Mouse (Mus musculus): Measurements from ENCODE around the gene Gas8.
"Not testable (repeated sequence)": the region's sequence is repeated elsewhere in the genome, so short reads cannot be mapped to it uniquely, and the experiment has no call there.

Gas8 gene

GRCm38 (mm10) chr8:123518667-123519066 lies at the start of gene Gas8:
Gene Gas8, plus strand, starts transcription at chr8:123518834.
- DNase-seq: peak; percentile 92

- not testable (repeated sequence) for DNase-seq
These were observed 45.6 kb upstream of the Gas8 start for GRCm38 (mm10) chr8:123472991-123473390.

- DNase-seq: not testable (repeated sequence)
These were observed 44.1 kb upstream of the Gas8 start for GRCm38 (mm10) chr8:123474549-123474948.

DNA sequence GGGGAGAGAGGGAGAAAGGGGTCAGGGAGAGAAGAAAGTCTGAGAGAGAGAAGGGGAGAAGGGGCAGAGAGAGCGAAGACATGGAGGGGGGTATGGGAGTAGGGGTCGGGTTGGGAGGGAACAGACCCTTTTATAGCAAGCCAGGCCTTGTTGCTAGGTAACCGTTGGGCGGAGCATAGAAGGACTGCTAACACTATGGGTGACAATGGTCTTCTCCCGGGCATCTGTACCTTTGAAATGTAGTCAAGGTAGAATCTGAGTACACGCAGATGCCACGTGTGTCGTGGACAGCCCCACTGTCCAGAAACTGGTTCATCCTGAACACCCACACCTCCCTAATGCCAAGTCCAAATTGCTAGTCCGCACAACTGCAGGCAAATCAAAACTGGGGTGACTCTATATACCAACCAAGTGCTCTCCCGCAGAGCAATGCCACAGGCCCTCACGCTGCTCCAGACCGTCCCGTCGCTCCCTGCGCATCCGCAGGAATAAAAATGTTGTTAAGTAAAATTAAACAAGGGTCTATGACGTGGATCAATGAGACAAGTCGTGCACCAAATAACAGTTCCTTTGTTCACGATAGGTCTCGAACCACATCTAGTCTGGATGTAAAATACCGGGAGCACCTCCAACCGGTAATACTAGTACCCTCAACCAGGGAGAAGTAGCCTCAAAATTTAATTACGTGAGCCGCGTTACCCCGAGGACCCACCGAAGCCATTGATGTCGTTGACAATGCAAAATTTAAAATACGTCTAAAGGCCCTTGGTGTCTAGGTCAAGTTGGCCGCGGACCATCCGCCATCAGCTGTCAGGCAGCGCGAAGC lies 41.5 kb upstream of the Gas8 start:
- no peak for DNase-seq

GRCm38 (mm10) chr8:123477737-123478258 lies 40.8 kb upstream of the Gas8 start, which contains the start of gene Afg3l1:
Gene Afg3l1, plus strand, starts transcription at chr8:123477903.
- peak; percentile 95 for DNase-seq

DNA sequence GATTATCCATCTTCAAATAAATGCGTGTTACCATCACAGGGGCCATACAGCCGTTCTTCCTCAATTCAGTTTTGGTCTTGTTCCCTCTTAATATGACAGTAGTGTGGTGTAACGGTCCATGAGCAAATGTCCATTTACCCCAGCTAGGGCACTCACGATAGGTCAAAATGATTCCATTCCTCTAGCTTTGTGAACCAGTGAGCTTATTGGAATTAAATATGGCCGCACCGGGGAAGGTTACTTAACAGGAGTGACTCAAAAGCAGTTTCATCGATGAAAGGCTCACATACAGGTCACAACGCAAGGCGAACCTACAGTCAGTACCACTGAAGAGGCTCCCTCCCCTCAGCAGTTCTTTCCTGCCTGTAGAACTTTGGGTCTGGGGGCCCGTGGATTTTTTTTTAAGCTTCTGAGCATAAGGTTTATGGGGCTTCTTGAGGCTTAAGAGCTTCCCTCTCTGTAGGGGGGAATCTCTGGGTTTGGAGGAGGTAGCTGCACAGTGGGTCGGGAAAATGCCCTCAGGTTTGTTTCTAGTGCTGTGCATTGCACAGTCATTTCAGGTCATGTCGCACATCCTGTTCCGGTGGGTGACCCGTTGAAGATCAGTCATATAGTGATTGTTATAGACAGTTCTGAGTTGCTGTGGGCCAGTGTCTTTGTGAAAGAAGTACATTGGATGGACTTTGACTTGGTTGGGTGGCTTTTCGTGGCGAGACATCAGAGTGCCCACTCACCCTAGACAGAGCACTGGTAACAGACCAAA lies 40.0 kb upstream of the Gas8 start:
- DNase-seq: no peak

DNA sequence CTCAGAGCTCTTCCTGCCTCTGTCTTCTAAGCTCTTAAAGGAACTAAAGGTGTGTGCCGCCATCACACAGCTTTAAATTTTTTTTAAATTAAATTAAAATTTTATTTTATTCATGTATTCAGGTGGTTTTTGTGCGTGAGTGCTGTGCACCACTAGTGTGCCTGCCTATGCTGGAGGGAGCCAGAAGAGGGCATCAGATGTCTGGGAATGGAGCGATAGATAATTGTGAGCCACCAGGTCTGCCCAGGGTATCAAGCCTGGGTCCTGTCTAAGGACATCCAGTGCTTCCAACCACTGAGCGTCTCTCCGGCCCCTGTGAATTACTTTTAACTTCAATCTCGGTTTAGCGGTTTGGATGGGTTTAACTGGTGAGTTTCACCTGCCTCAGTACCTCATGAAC lies 36.0 kb upstream of the Gas8 start:
- DNase-seq: no peak

DNA sequence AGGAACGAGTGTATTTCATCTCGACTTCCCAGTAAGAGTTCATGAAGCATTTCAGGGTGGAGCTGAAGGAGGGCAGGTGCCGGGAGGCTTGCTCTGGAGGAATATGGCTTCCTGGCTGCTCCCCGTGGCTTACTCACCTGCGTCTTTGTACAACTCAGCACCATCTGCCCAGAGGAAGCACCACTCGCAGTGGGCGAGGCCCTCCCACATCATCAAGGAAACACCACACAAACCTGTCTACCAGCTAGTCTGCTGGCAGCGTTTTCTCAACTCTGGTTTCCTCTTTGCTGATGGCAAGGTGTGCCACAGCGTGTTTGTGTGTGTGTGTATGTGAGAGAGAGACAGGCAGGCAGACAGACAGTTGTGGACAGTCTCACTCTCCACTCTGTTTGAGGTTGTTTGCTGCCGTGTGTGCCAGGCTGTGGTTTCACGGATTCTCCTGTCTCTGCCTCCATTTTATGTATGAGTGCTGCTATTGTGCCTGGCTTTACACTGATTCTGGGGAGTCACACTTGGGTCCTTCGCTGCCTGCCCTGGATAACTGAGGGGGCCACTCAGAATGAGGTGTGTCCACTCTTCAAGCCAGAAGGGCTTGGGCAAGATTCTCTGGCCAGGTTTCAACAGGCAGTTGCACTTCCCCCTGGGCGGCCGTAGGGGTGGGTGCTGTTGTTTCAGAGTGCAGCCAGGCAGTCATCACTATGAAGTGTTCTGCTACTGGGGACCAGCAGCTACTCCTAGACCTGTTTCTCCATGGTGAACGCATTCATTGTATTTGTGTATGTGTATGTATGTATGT lies 27.2 kb upstream of the Gas8 start:
- no peak for DNase-seq

DNA sequence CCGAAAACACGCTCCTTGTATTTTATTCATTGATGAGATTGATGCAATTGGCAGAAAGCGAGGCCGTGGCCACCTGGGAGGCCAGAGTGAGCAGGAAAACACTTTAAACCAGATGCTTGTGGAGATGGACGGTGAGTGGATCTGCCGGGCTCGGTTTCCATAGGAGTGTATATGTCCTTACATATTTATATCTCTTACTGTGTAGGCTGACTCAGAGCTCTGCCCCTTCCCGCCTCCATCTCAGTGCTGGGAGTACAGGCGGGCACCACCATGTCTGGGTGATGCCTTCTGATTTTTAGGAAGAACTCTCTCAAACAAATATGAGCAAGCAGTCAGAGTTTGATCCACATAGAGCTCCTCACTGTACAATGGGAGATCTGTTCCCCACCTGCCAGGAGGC lies 25.7 kb upstream of the Gas8 start:
- no peak for DNase-seq

GRCm38 (mm10) chr8:123497699-123498098 lies 20.9 kb upstream of the Gas8 start:
- DNase-seq: no peak

DNA sequence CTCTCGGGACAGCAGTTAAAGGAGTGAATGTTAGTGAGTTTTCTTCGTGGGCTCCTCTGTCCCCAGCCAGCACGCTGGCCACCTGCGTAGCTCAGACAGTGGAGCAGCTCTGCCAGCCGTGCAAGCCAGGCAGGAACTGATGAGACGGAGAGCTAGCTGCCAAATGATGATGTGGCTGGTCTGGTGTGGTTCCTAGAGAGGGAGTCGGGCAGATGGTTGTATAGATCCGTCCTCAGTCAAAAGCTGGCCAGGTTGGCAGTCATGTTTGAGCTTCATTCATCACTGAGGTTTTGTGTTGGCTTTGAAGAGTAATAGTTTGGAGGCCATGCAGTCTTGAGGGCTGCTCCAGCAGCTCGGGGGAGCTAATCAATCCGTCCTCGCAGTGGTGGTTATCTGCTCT lies 19.7 kb upstream of the Gas8 start:
- no peak for DNase-seq

DNA sequence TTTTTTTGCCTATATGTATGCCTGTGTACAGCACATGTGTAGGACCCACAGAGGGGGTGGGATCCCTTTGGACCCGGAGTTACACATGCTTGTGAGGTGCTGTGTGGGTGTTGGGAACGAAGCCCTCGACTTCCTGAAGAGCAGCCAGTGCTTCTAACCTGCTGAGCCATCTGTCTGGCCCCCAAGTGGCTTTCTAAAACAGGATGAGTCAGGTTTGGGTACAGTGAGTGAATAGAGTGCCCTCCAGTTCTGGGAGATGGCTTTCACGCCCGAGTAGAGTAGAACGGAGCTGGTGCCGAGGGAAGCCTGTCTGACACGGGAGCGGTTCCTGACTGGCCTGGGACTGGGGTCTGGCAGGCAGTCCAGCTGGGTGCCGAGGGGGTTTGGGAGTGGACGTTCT lies 19.1 kb upstream of the Gas8 start:
- DNase-seq: peak; percentile 43

DNA sequence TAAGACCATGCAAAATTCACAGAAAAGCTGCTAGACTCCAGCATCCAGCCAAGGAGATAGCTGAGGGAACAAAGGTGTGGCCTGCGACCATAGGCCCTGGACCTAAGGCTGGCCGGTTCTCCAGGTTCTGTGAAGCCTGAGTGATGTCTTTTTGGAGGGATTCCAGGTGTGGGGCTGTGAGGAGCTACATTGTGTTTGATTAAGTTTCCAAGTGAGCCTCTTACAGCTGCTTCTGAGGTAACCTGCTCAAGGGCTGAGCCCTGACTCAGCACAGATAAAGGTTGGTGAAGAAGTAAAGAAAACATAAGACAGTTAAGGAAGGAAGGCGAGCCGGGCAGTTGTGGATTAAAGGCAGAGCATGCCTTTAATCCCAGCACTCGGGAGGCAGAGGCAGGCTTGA lies 16.4 kb upstream of the Gas8 start:
- no peak for DNase-seq

DNA sequence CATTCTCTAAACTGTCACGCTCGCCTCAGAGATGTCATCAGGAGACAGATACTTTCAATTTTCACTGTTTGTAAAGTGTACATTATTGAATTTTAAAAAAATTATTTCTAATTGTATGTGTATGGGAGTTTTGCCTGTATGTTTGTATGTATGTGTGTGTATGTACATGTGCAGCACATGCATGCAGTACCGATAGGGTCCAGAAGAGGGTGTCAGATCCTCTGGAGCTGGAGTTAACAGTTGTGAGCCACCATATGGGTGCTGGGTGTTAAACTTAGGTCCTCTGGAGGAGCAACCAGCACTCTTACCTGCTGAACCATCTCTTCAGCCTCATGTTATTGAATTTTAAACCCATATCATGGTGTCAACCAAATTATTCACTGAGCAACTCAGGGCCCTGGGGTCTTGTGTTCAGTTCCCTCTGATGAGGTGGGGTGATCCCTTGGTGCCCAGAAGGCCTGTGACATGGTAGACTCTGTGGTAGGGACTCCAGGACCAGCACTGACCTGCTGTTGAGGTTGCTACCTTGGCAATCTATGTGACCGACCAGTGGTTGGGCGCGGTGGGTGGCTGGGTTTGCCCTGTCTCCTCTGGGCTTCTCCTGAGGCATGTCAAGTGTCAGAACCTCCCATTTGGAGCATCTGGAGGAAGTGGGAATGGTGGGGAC lies 14.7 kb upstream of the Gas8 start:
- DNase-seq: no peak

DNA sequence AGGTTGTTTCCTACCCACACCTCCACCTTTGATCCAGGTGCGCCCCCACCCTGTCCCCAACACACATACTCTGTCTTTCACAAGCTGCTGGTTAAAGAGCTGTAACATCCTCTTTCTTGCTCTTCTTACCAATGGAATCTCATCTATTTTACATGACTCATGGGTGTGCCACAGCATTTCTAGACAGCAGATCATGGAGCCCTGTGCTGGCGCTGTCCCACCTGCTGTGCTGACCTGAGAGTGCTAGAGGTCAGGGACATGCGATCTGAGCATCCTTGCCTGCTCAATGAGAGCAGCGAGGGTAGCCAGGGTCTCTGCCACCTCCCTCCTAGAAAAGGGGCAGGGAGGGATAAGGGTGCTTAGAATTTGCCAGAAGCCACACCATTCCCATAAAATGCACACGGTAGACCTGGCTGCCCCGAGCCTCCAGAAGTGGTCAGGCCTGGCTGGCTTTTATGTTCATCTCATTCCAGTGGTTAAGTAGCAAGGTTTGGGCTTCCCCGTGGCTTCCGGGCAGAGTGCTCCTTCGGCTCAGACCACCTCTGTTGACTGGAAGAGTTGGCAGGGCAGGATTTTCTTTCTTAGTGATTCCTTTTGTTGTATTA lies 13.9 kb upstream of the Gas8 start:
- no peak for DNase-seq

GRCm38 (mm10) chr8:123505267-123505666 lies 13.4 kb upstream of the Gas8 start:
- DNase-seq: no peak

DNA sequence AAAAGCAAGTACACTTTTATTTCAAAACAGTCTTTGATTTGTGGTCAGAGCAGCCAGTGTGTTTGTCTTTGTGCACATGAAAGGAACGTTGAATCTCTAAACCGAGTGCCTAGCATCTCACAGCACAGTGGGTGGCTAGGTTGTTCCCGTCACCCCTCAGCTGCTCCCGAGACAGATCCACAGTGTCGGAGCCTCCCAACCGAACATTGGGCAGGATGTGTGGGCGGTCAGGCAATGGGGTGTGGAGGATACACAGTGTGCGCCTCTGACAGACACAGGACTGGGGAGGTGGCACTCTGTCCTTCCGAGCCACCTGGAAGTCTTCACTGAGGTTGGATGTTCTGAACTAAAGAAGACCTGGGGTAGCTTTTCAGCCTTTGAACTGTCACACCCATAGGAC lies 12.9 kb upstream of the Gas8 start:
- no peak for DNase-seq

DNA sequence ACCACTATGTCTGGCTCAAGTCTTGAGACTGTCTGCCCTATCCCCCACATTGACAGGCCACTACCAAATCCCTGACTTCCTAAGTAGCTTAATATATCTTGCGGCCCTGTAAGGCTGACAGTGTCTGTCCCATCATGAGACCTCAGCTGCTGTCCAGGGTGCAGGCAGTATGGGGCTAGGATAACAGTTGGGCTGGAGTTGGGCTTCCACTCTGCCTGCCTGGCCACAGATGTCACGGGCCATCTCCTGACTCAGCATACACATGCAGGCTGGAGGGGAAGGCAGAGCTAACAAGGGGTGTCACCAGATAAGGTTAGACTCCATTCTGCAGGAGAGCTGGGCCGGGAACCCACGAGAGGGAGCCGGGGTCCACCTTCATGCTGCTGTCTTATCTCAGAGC lies 11.5 kb upstream of the Gas8 start:
- no peak for DNase-seq

DNA sequence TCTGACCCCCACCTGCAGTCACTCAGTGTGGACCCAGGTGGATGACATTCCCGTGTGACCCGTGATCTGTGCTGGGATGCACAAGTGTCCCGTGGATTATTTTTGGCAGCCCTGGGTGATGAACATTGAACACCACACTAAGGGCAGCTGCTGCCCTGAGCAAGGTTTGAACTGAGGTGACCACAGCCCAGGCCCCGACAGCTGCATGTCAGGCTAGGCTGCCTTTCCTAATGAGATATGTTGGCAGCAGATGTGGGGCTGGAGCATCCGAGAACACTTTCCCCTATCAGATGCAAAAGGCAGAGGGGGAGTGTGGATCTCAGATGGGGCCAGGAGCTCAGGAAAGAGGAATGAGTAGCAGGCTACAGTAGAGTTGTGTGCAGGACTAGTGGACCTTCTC lies 7.8 kb upstream of the Gas8 start:
- DNase-seq: no peak

- no peak for DNase-seq
These were observed 4.5 kb upstream of the Gas8 start for GRCm38 (mm10) chr8:123514136-123514535.

DNA sequence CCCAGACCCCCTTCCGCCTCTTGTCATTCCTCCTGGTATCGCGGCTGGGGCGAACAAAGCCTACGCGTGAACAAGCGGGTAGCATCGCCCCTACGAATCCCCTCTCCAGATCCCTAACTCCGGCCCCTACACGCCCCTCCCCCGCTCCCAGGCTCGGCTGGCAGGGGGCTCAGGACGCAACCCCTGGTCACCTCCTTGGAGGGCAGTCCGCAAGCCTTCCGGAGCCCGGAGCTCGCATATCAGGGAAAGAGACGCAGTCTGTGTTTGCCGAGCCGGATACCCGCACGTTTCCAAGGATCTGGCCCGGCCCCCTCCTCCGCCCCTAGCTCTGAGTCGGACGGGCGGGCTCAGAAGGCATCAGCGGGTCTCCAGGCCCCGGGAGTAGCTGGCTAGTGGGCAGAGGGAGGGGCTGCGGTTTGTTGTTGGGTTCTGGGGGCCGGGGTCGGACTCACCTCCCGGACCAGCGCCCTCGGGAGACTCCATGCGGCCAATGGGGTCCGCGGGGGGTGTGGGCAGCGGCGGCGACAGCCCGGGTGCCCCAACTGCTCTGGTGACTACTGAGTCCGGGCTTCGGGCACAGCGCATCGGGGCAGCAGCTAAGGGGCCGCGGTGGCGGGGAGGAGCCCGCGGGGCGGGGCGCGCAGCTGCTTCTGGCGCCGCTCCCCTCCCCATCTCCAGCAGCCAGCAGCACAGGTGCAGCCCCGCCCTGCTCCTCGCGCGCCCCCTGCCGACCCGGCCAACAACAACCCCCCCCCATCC lies 3.7 kb upstream of the Gas8 start, which contains the start of gene Dbndd1:
Gene Dbndd1, minus strand, starts transcription at position 683 of the 759 bp plus-strand sequence.
- DNase-seq: peak; percentile 74
